Comparison of ENCODE assay signal across 8 mouse cellular contexts in genomic region chr17:30188031-30188981, GRCm38 (mm10).
DNase-seq lines count a peak whose midpoint lies in the region; ATAC-seq and TF ChIP-seq lines count a peak whose summit lies in the region.

No protein-coding gene starts in this region.

- TF ChIP-seq CTCF in layer of hippocampus, adult 2 months (conservative IDR thresholded peaks at IDR 0.05) = no peak

- peak; percentile 40 to 63 for DNase-seq in layer of hippocampus, adult 2 months (ENCODE audit: low spot score in 2 of 2)
- DNase-seq in layer of hippocampus, adult 9-10 months (ENCODE audit: low spot score) = no peak
- peak; percentile 17 to 20 for DNase-seq in cerebellum, postnatal 4 days (ENCODE audit: low spot score in 2 of 2)
- DNase-seq in midbrain, embryonic 11.5 days (ENCODE audit: low spot score, missing footprints) = peak; percentile 89
- DNase-seq in urinary bladder, adult 2 months (ENCODE audit: low spot score) = no peak
- no peak for DNase-seq in lung, postnatal 25 days (ENCODE audit: low spot score)

- H3K4me1 ChIP-seq in heart, embryonic 12.5 days (replicated peaks) = peaks cover 71% of the 10 kb centered on the region
- H3K4me1 ChIP-seq in midbrain, embryonic 11.5 days (ENCODE audit: control insufficient read depth, insufficient read depth, low read length) = peaks cover 18% of the 10 kb centered on the region

- ATAC-seq in heart, embryonic 12.5 days (ENCODE audit: insufficient number of reproducible peaks, low FRiP score) = peak; percentile 34; the same call in 1 of the 2 replicates
- ATAC-seq in midbrain, embryonic 11.5 days (ENCODE audit: low FRiP score) = peak; percentile 62; the same call in 1 of the 2 replicates
- no peak for ATAC-seq in megakaryocyte-erythroid progenitor cell, adult 5-6 weeks (replicated peaks; ENCODE audit: low FRiP score, low TSS enrichment, poor library complexity, severe bottlenecking)

- H3K9ac ChIP-seq in heart, embryonic 12.5 days = peak overlapping the region; percentile 43
- no peak overlapping the region for H3K9ac ChIP-seq in midbrain, embryonic 11.5 days (ENCODE audit: low read length)

- H3K27ac ChIP-seq in layer of hippocampus, adult 2 months = peak overlapping the region; percentile 94
- H3K27ac ChIP-seq in heart, embryonic 12.5 days (ENCODE audit: poor library complexity, severe bottlenecking) = peak overlapping the region; percentile 89
- peak overlapping the region; percentile 52 for H3K27ac ChIP-seq in midbrain, embryonic 11.5 days (ENCODE audit: low read depth, low read length)

- H3K27me3 ChIP-seq in heart, embryonic 12.5 days (replicated peaks) = no peaks in the 10 kb centered on the region
- H3K27me3 ChIP-seq in midbrain, embryonic 11.5 days (ENCODE audit: control insufficient read depth, insufficient read depth, low read length) = no peaks in the 10 kb centered on the region

- 23% methylated on average over 20 of the region's 20 CpGs for WGBS in heart, embryonic 12.5 days
- 42% methylated on average over 20 of the region's 20 CpGs for WGBS in midbrain, embryonic 11.5 days

- H3K4me3 ChIP-seq in layer of hippocampus, adult 2 months = no peak overlapping the region; the same call in 1 of the 2 replicates
- H3K4me3 ChIP-seq in heart, embryonic 12.5 days = no peak overlapping the region
- no peak overlapping the region for H3K4me3 ChIP-seq in midbrain, embryonic 11.5 days (ENCODE audit: low read depth, low read length)

- H3K9me3 ChIP-seq in heart, embryonic 12.5 days (replicated peaks) = no peaks in the 10 kb centered on the region
- no peaks in the 10 kb centered on the region for H3K9me3 ChIP-seq in midbrain, embryonic 11.5 days (ENCODE audit: control insufficient read depth, low read length)

- peak overlapping the region; percentile 60 for H3K4me2 ChIP-seq in heart, embryonic 12.5 days
- no peak overlapping the region for H3K4me2 ChIP-seq in midbrain, embryonic 11.5 days

- peaks cover 15% of the 10 kb centered on the region for H3K36me3 ChIP-seq in heart, embryonic 12.5 days
- peaks cover 2% of the 10 kb centered on the region; the same call in 1 of the 2 replicates for H3K36me3 ChIP-seq in midbrain, embryonic 11.5 days (ENCODE audit: control insufficient read depth, insufficient read depth, low read length)

Comparison
In these comparisons a context has a peak if more than half of its experiments do, and no peak if none do; other contexts are left out.
1. DNase-seq: peak in layer of hippocampus, adult 2 months (2 of 2), cerebellum, postnatal 4 days (2 of 2) and midbrain, embryonic 11.5 days (single experiment); none in layer of hippocampus, adult 9-10 months (single experiment), urinary bladder, adult 2 months (single experiment) and lung, postnatal 25 days (single experiment).
2. Peak in every context shown above with its lines, with median percentiles within 50 percentile points of each other: H3K27ac ChIP-seq.